Mouse (Mus musculus) embryonic fibroblast, embryonic 13.5 days (primary cell): ENCODE measurements around the gene Dlat.

Experiments used
- CTCF ChIP-seq: IDR thresholded peaks from 2 replicates; pipeline ENCODE4 v1.5.1; 2011; ENCODE audit warnings: mild to moderate bottlenecking, control low read depth, low read length, moderate library complexity, borderline replicate concordance; ENCODE audit not compliant: insufficient read depth
- POLR2A ChIP-seq: IDR thresholded peaks from 2 replicates; pipeline ENCODE4 v1.6.1; 2011; ENCODE audit warnings: low read depth, mild to moderate bottlenecking, control low read depth, low read length, moderate library complexity

GRCm38 (mm10) chr9:50646826-50647370, 12.7 kb downstream of the Dlat start:
- TF ChIP-seq POLR2A (no peak), CTCF (no peak)
